Mouse (Mus musculus): ENCODE data around the gene Tmem131l.

- no peak for TF ChIP-seq CTCF (IDR thresholded peaks at IDR 0.05; ENCODE audit: low read depth, low read length)
- TF ChIP-seq POLR2A (IDR thresholded peaks at IDR 0.05; ENCODE audit: borderline replicate concordance, low read depth, low read length) = no peak
Observed at GRCm38 (mm10) chr3:83864064-83864548, 175.9 kb downstream of the Tmem131l start.
